Mouse (Mus musculus) adrenal gland (tissue): ENCODE data around the gene Erbb4.

Experiments
- intact Hi-C: fragments of 180-260 bp; cut with DNase I; formaldehyde crosslinking; loops from one replicate; pipeline ENCODE4 v1.15.1; 2025

The Erbb4 gene

GRCm38 (mm10) chr1:68106543-68106860, 1001.4 kb downstream of the Erbb4 start:
- intact Hi-C loops, result loop anchor here (2.0 kb wide), 1 partner anchor 1032 kb away; no protein-coding TSS in a partner anchor

DNA sequence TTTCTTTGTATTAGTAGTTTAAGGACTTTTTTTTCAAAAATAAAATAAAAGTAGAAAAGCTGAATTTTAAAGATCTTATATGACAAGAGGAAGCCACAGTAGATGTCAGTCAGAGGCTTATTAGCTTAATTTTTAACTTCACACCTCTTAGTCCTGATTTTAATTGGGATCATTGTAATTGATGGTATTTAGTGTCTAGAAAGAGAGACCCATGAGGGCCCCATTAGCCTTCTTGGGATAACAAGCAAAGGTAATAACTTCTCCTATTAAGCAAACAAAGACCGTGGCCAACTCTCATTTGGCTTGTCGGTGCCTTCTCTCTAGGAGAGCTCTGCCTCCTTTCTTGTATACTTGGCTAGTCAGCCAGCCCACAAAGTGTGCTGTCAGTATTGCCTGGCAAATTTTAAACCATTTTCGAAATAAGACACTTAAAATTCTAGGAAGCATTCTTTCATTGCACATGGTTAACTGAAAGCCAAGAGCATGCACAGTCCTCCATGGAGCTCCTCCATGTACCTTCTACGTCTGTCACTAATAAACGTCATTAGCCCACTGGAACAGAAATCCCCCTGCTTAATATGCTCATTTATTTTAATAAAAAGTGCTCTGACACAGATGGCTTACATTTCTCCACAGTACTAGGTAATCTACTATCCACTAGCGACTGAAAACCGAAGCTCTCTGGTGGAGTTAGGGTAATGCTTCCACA, 1001.9 kb downstream of the Erbb4 start:
- intact Hi-C loops, result loop anchor here (2.0 kb wide), 1 partner anchor 1033 kb away; no protein-coding TSS in a partner anchor

DNA sequence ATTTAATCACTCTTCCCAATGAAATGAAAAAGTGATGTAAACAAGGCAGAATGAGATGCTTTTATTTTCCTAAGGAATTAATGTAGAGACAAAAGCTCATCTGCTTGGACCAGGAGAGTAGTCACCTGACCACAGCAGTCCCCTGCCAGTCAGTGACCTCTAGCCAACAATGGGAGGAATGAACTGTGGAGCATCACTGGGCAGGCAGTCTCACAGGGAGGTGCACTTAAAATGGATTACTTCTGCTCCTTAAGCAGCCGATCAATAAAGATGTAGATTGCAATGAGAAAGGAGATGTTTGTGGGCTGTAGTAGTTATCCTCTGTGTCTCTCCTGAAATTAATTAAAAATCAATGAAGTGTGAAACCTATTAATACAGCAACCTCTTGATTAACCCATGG, 1018.2 kb downstream of the Erbb4 start:
- intact Hi-C loops, result no loop called here

- intact Hi-C loops, result no loop called here
Observed at GRCm38 (mm10) chr1:68056494-68056893, 1051.4 kb downstream of the Erbb4 start.

GRCm38 (mm10) chr1:68054715-68055114, 1053.1 kb downstream of the Erbb4 start:
- intact Hi-C loops, result no loop called here

- intact Hi-C loops, result no loop called here
Observed at GRCm38 (mm10) chr1:68049856-68050255, 1058.0 kb downstream of the Erbb4 start.

DNA sequence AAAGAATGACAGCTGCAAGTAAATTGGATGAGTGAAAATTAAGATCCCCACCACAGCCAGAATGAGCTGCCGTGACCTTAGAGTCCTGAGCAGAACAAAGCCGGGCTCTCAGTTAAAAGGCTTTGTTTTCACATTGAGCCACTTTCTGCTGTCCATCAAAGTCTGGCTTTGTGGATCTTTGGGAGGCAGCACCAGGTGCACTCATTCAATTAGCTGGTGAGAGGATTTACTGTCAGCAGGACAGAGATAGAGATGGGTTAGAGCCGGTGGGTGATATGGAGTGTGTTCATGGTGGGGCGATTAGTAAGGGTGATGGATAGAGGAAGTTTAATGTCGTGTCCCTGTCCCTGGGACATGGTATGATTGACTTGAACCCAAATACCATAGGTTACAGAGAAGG, 1060.7 kb downstream of the Erbb4 start:
- intact Hi-C loops, result no loop called here

DNA sequence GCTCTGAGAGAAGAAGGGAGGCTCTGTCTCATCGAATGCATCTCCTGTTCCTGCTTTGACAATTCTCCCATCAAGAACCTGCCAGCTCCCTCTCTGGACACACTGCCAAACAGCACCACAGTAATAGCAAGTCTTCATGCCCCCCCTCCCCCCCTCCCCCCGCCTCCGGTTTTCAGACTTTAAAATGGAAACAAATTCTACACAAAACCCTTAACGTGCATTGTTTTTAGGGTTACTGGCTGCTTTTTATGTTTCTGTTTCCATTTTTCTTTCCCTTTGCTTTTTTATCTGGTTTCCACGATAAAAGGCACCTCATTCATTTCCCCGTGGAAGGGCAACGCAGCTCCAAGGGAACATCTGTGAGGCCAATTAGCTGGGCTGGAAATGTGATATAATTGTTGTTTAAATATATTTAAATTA, 1061.3 kb downstream of the Erbb4 start:
- intact Hi-C loops, result no loop called here

GRCm38 (mm10) chr1:68024086-68024940, 1083.5 kb downstream of the Erbb4 start:
- intact Hi-C loops, result no loop called here

DNA sequence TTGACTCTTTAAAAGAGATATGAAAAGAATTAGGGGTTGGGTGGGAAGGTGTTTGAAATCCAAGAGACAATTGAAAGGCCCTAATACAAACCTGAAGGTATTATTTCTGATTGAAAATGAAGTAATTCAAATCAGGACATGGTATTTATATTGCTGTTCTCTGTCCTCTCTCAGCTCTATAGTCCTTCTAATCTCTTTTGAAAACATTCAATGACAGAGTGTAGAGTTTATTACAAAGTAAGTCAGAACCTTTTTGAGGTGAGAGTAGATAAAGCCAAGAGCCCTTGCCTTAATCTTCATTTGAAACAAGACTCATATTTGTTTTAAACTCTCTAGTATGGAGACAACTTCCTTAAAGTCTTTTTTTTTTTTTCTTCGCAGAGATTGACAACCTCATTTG, 1087.8 kb downstream of the Erbb4 start:
- intact Hi-C loops, result no loop called here

DNA sequence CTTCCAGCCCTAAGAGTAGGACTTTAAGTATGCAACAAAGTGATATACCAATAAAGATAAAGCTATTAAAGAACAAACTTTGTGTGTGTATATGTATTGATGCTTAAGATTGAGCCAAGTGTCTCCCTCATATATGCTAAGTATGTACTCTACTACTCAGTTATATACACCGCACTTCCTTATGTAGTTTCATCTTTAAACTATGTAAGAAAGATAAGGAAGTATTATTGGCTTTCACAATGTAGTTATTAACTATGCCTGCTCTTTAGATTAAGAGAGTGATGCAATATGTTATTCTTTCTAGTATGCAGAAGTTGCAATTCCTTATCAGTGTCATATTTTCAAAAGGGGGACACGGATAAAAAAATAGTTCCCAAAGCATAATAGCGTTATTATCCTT, 1088.2 kb downstream of the Erbb4 start:
- intact Hi-C loops, result no loop called here
